Mouse (Mus musculus) spleen, adult 18-20 months (tissue): Measurements from ENCODE around the gene Pcnp.
A peak's percentile ranks its signal among the peaks of the same experiment; 100 is the strongest.
"Not testable (repeated sequence)": the region's sequence is repeated elsewhere in the genome, so short reads cannot be mapped to it uniquely, and the experiment has no call there.

Source experiments
- DNase-seq, 2 experiments: peaks; one replicate each; pipeline ENCODE4 v3.0.0; 2022; ENCODE audit warnings: mixed read lengths in 2 of 2

The Pcnp gene

DNA sequence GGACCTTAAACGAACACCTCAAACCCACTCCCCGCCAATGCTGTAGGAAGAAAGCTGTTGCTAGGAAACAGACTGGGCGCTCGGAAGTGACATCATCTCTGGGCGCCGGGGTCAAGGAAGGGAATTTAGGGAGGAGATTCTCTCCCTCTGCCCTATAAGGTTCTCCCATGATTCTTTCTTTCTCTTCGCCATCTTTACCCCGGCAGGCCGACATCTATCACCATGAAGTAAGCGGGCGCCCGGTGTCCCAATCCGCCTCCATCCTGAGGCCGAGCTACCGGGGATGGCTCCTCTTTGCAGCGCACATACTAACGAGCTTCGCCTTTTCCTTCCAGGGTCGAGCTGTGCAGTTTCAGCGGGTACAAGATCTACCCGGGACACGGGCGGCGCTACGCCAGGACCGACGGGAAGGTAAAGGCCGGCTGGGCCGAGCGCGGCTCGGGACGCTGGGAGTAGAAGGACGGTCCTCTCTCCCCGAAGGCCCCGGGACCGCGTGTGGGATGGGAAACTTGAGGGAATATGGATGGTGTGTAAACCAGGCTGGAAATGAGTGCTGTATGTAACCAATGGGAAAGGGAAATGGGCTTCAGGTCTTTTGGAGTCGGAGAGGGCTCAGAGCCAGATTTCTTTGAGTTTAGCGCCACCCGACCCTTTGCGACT is 63.2 kb downstream of the Pcnp start, which contains the start of gene Rpl24:
TSS of gene Rpl24 (plus strand) at position 64 of the 660 bp plus-strand sequence.
- DNase-seq, result peak; percentile 87 to 92

DNA sequence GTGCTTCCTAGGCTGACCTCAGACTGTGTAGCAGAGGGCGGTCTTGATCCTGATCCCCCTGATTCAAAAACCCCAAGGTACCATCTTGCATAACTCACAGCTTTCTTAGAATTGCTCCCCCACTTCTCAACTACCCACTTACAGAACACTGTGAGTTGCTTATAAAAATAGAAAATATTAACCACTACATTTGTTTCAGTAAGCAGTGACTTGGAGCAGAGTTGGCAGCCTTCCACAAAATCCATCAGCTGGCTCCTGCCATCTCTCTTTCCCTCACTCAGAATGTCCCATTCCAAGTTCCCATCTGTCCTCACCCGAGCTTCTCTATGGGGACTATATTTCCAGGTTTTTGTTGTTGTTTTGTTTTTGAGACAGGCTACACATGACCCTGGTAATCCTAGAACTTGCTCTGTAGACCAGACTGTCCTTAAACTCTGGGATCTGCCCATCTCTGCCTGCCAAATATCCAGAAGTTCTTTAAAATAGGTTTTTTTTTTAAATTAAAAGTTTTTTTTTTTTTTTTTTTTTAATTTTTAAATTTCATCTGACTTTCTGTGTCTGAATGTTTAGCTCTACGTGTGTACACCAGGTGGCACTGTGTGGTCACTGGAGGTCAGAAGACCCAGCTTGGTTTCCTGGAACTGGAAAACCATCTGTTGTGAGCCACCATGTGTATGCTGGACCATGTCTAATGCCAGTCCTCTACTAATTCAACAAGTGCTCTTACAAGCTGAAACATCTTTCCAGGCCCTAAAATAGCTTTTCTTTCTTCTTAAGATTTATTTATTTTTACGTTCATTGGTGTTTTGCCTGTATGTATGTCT is 65.2 kb downstream of the Pcnp start:
- DNase-seq, result peak in 1 of 2 experiments; percentile 32

DNA sequence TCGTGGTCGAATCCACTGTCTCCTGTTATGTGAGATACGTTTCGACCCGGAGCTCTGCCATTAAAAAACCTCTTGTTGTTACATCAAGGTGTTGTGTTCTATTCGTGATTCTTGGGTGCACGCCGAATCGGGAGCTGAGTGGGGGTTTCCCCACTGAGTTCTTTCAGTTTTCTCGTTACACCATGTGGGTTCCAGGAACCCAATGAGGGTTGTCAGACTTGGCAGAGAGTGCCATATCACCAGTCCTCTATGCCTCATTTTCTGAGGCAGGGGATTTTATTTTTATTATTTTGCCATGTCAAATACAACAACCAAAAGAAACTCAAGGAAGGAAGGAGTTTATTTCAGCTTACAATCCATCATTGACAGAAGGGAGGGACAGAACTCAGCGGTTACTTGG is 66.5 kb downstream of the Pcnp start:
- DNase-seq, result not testable (repeated sequence)
